8 mouse cellular contexts compared by ENCODE assay signal in genomic region chr14:55825216-55826051, GRCm38 (mm10). TPM values are rescaled to one million over a fixed set of nuclear protein-coding genes. Genes with fewer than 3 reads are reported as not detected.
DNase-seq lines count a peak whose midpoint lies in the region; ATAC-seq and TF ChIP-seq lines count a peak whose summit lies in the region.

No protein-coding gene starts in this region.

- TF ChIP-seq CTCF in small intestine, adult 2 months (IDR thresholded peaks at IDR 0.05; ENCODE audit: extremely low read depth, insufficient read length, insufficient replicate concordance, low read depth, low read length) = no peak

- intact Hi-C loops in heart, postnatal 25 days (cut with DNase I) = no loop called here

- H3K36me3 ChIP-seq in forebrain, embryonic 13.5 days (ENCODE audit: poor library complexity, severe bottlenecking) = peaks cover 13% of the 10 kb centered on the region; the same call in 1 of the 2 replicates
- H3K36me3 ChIP-seq in hindbrain, embryonic 12.5 days = 0 out of 2 replicates have a peak, but pooled peaks cover 3% of the 10 kb centered on the region
- no peaks in the 10 kb centered on the region for H3K36me3 ChIP-seq in liver, embryonic 16.5 days (ENCODE audit: control insufficient read depth, insufficient read depth)
- no peaks in the 10 kb centered on the region for H3K36me3 ChIP-seq in small intestine, adult 2 months (ENCODE audit: control insufficient read depth, insufficient read depth, low read length)

- peak overlapping the region; percentile 81 for H3K27ac ChIP-seq in forebrain, embryonic 13.5 days
- peak overlapping the region; percentile 83 for H3K27ac ChIP-seq in hindbrain, embryonic 12.5 days
- H3K27ac ChIP-seq in liver, embryonic 16.5 days (ENCODE audit: low read length) = no peak overlapping the region
- peak overlapping the region; percentile 14; the same call in 1 of the 2 replicates for H3K27ac ChIP-seq in small intestine, adult 2 months (ENCODE audit: insufficient read depth, low read depth, low read length)

- H3K27me3 ChIP-seq in forebrain, embryonic 13.5 days = peaks cover 15% of the 10 kb centered on the region
- peaks cover 18% of the 10 kb centered on the region for H3K27me3 ChIP-seq in hindbrain, embryonic 12.5 days
- H3K27me3 ChIP-seq in liver, embryonic 16.5 days (ENCODE audit: control insufficient read depth, insufficient read depth, low read depth, low read length) = peaks cover 56% of the 10 kb centered on the region
- H3K27me3 ChIP-seq in small intestine, adult 2 months (ENCODE audit: control insufficient read depth, insufficient read depth, low read length) = peaks cover 28% of the 10 kb centered on the region

- H3K4me2 ChIP-seq in forebrain, embryonic 13.5 days = peak overlapping the region; percentile 88
- peak overlapping the region; percentile 91 for H3K4me2 ChIP-seq in hindbrain, embryonic 12.5 days (replicated peaks)
- peak overlapping the region; percentile 30 for H3K4me2 ChIP-seq in liver, embryonic 16.5 days (ENCODE audit: low read depth, low read length)

- peak overlapping the region; percentile 56 for H3K4me3 ChIP-seq in forebrain, embryonic 13.5 days
- H3K4me3 ChIP-seq in hindbrain, embryonic 12.5 days = peak overlapping the region; percentile 62
- H3K4me3 ChIP-seq in liver, embryonic 16.5 days (ENCODE audit: low read depth, low read length) = peak overlapping the region; percentile 36
- peak overlapping the region; percentile 59 for H3K4me3 ChIP-seq in small intestine, adult 2 months (ENCODE audit: low read depth, low read length)

- peak; percentile 96 for DNase-seq in heart, adult 11 months
- DNase-seq in heart, postnatal 25 days (ENCODE audit: low spot score) = no peak
- peak; percentile 62 for DNase-seq in Muller cell, postnatal 12 days (ENCODE audit: inconsistent ontology term)

- no peak for TF ChIP-seq POLR2A in small intestine, adult 2 months (IDR thresholded peaks at IDR 0.05; ENCODE audit: low read depth, low read length)

- WGBS in forebrain, embryonic 13.5 days = under 1% methylated on average over 19 of the region's 37 CpGs
- under 1% methylated on average over 20 of the region's 37 CpGs for WGBS in hindbrain, embryonic 12.5 days
- WGBS in liver, embryonic 16.5 days (ENCODE audit: insufficient replicate concordance) = 2% methylated on average over 19 of the region's 37 CpGs
- 8% methylated on average over 33 of the region's 37 CpGs for WGBS in small intestine, adult 2 months

- H3K9ac ChIP-seq in forebrain, embryonic 13.5 days = peak overlapping the region; percentile 73
- peak overlapping the region; percentile 76 for H3K9ac ChIP-seq in hindbrain, embryonic 12.5 days
- H3K9ac ChIP-seq in liver, embryonic 16.5 days (ENCODE audit: low read depth, low read length) = no peak overlapping the region

- H3K4me1 ChIP-seq in forebrain, embryonic 13.5 days = peaks cover 45% of the 10 kb centered on the region
- peaks cover 50% of the 10 kb centered on the region for H3K4me1 ChIP-seq in hindbrain, embryonic 12.5 days
- peaks cover 12% of the 10 kb centered on the region for H3K4me1 ChIP-seq in liver, embryonic 16.5 days (ENCODE audit: control insufficient read depth, low read depth, low read length)
- H3K4me1 ChIP-seq in small intestine, adult 2 months (ENCODE audit: control insufficient read depth, insufficient read depth, insufficient read length, low read length) = peaks cover 5% of the 10 kb centered on the region

- ATAC-seq in forebrain, embryonic 13.5 days = peak; percentile 22
- no peak for ATAC-seq in hindbrain, embryonic 12.5 days (ENCODE audit: low FRiP score)
- ATAC-seq in liver, embryonic 16.5 days (ENCODE audit: low read depth) = no peak
- no peak for ATAC-seq in erythroid progenitor cell, adult 5-6 weeks (replicated peaks; ENCODE audit: low FRiP score, poor library complexity, severe bottlenecking)

- H3K9me3 ChIP-seq in forebrain, embryonic 13.5 days (replicated peaks) = no peaks in the 10 kb centered on the region
- no peaks in the 10 kb centered on the region for H3K9me3 ChIP-seq in hindbrain, embryonic 12.5 days (replicated peaks)
- no peaks in the 10 kb centered on the region for H3K9me3 ChIP-seq in liver, embryonic 16.5 days (replicated peaks; ENCODE audit: control insufficient read depth, low read length)

RNA-seq across cellular contexts. Expression of gene Nfatc4, which starts 2.5 kb away (rescaled TPM):
- total RNA-seq in heart, postnatal 25 days (2021) = 1 to 10 TPM; 3.9 to 5.5 TPM
- polyA plus RNA-seq in forebrain, embryonic 13.5 days (2015; fragmentation: Nextera tagmentation; extraction: Ambion mirVana) = 17.0 and 18.9 TPM in 2 replicates
- 42.4 and 45.2 TPM in 2 replicates for polyA plus RNA-seq in hindbrain, embryonic 12.5 days (2016; fragmentation: Nextera tagmentation; extraction: Ambion mirVana)
- 0.71 TPM in 2 replicates for polyA plus RNA-seq in liver, embryonic 16.5 days (2015; fragmentation: Nextera tagmentation; extraction: Ambion mirVana)
- polyA plus RNA-seq in small intestine, adult 2 months (2012; rRNA removed) = 5.8 and 7.6 TPM in 2 replicates
- total RNA-seq in erythroid progenitor cell, adult 5-6 weeks (2015; ENCODE audit: low replicate concordance) = not detected in 2 replicates
- total RNA-seq in erythroid progenitor cell, adult 5-6 weeks (2017; ENCODE audit: low replicate concordance) = not detected in 2 replicates

RNA-seq across cellular contexts. Expression of gene Nynrin, which starts 28.4 kb away (rescaled TPM):
- total RNA-seq in heart, postnatal 25 days (2021) = 1 to 10 TPM; 8.2 to 9.7 TPM
- 9.3 and 12.4 TPM in 2 replicates for polyA plus RNA-seq in forebrain, embryonic 13.5 days (2015; fragmentation: Nextera tagmentation; extraction: Ambion mirVana)
- 30.4 and 35.8 TPM in 2 replicates for polyA plus RNA-seq in hindbrain, embryonic 12.5 days (2016; fragmentation: Nextera tagmentation; extraction: Ambion mirVana)
- polyA plus RNA-seq in liver, embryonic 16.5 days (2015; fragmentation: Nextera tagmentation; extraction: Ambion mirVana) = 2.7 and 2.9 TPM in 2 replicates
- 1.4 and 1.8 TPM in 2 replicates for polyA plus RNA-seq in small intestine, adult 2 months (2012; rRNA removed)
- under 0.01 and 4.2 TPM in 2 replicates for total RNA-seq in erythroid progenitor cell, adult 5-6 weeks (2015; ENCODE audit: low replicate concordance)
- 0.26 and 0.45 TPM in 2 replicates for total RNA-seq in erythroid progenitor cell, adult 5-6 weeks (2017; ENCODE audit: low replicate concordance)

RNA-seq across cellular contexts. Expression of gene Ripk3, which starts 36.8 kb away (rescaled TPM):
- 1 to 10 TPM; 2.3 to 3.4 TPM for total RNA-seq in heart, postnatal 25 days (2021)
- 2.1 and 2.4 TPM in 2 replicates for polyA plus RNA-seq in forebrain, embryonic 13.5 days (2015; fragmentation: Nextera tagmentation; extraction: Ambion mirVana)
- polyA plus RNA-seq in hindbrain, embryonic 12.5 days (2016; fragmentation: Nextera tagmentation; extraction: Ambion mirVana) = 10.8 and 13.5 TPM in 2 replicates
- 15.4 and 16.4 TPM in 2 replicates for polyA plus RNA-seq in liver, embryonic 16.5 days (2015; fragmentation: Nextera tagmentation; extraction: Ambion mirVana)
- polyA plus RNA-seq in small intestine, adult 2 months (2012; rRNA removed) = 24.7 and 42.1 TPM in 2 replicates
- total RNA-seq in erythroid progenitor cell, adult 5-6 weeks (2015; ENCODE audit: low replicate concordance) = 18.4 and 28.1 TPM in 2 replicates
- 2.3 and 33.1 TPM in 2 replicates for total RNA-seq in erythroid progenitor cell, adult 5-6 weeks (2017; ENCODE audit: low replicate concordance)

RNA-seq across cellular contexts. Expression of gene Adcy4, which starts 41.5 kb away (rescaled TPM):
- total RNA-seq in heart, postnatal 25 days (2021) = 10 to 100 TPM; 18.2 to 23.8 TPM
- 3.6 and 5.4 TPM in 2 replicates for polyA plus RNA-seq in forebrain, embryonic 13.5 days (2015; fragmentation: Nextera tagmentation; extraction: Ambion mirVana)
- polyA plus RNA-seq in hindbrain, embryonic 12.5 days (2016; fragmentation: Nextera tagmentation; extraction: Ambion mirVana) = 15.7 and 19.5 TPM in 2 replicates
- 1.9 and 2.4 TPM in 2 replicates for polyA plus RNA-seq in liver, embryonic 16.5 days (2015; fragmentation: Nextera tagmentation; extraction: Ambion mirVana)
- 3.3 and 6.1 TPM in 2 replicates for polyA plus RNA-seq in small intestine, adult 2 months (2012; rRNA removed)
- not detected in 2 replicates for total RNA-seq in erythroid progenitor cell, adult 5-6 weeks (2015; ENCODE audit: low replicate concordance)
- not detected in 2 replicates for total RNA-seq in erythroid progenitor cell, adult 5-6 weeks (2017; ENCODE audit: low replicate concordance)

RNA-seq across cellular contexts. Expression of gene Cbln3, which starts 58.8 kb away (rescaled TPM):
- total RNA-seq in heart, postnatal 25 days (2021) = under 1 TPM in 1 of 2 experiments, not detected in 1; 0.14 TPM
- polyA plus RNA-seq in forebrain, embryonic 13.5 days (2015; fragmentation: Nextera tagmentation; extraction: Ambion mirVana) = 0.08 and 0.18 TPM in 2 replicates
- 0.05 and 0.35 TPM in 2 replicates for polyA plus RNA-seq in hindbrain, embryonic 12.5 days (2016; fragmentation: Nextera tagmentation; extraction: Ambion mirVana)
- 0.26 TPM in 2 replicates for polyA plus RNA-seq in liver, embryonic 16.5 days (2015; fragmentation: Nextera tagmentation; extraction: Ambion mirVana)
- polyA plus RNA-seq in small intestine, adult 2 months (2012; rRNA removed) = 0.56 and 0.61 TPM in 2 replicates
- 0.42 TPM in 1 of 2 replicates, not detected in the other for total RNA-seq in erythroid progenitor cell, adult 5-6 weeks (2015; ENCODE audit: low replicate concordance)
- not detected in 2 replicates for total RNA-seq in erythroid progenitor cell, adult 5-6 weeks (2017; ENCODE audit: low replicate concordance)

Comparison
In these comparisons a context has a peak if more than half of its experiments do, and no peak if none do; other contexts are left out.
1. H3K4me2 ChIP-seq: peak in every context shown above with its lines; median percentile 91 in hindbrain, embryonic 12.5 days; 88 in forebrain, embryonic 13.5 days; 30 in liver, embryonic 16.5 days.